Mouse (Mus musculus): Measurements from ENCODE around the gene Tsg101.

DNA sequence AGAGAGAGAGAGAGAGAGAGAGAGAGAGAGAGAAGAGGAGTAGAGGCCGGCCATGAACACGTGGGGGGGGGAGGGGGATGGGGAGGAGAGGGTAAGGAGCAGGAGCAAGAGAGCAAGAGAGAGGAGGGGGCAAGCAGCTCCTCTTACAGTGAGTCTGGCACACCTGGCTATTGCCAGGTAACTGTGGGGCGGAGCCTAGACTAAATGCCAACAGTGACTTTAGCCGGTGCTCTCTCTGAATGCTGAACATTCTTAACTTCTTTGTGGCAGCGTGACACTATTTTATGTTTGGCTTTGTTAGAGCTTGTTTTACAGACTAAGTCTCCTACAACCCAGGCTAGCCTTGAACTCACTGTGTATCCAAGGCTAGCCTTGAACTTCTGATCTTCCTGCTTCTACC is 77.5 kb downstream of the Tsg101 start:
- TF ChIP-seq CTCF (IDR thresholded peaks at IDR 0.05; ENCODE audit: low read depth) (no peak), EP300 (optimal IDR thresholded peaks at IDR 0.05) (no peak)

Measured in stomach, postnatal 0 days (tissue).